Mouse (Mus musculus): ENCODE measurements around the gene Ryr2. TPM values are rescaled to one million over a fixed set of nuclear protein-coding genes. Genes with fewer than 3 reads are reported as not detected.

Gene Ryr2
- total RNA-seq, 2 experiments from 2014 or later, result 936 to 1,019 TPM

- intact Hi-C loops (cut with DNase I), result no loop called here
- no peak for DNase-seq (ENCODE audit: low spot score)
These were observed 63.8 kb downstream of the Ryr2 start for GRCm38 (mm10) chr13:12042891-12043491.

- no peak for DNase-seq (ENCODE audit: low spot score)
- intact Hi-C loops (cut with DNase I), result no loop called here
These were observed 66.8 kb downstream of the Ryr2 start for GRCm38 (mm10) chr13:12039967-12040366.

- intact Hi-C loops (cut with DNase I), result no loop called here
- no peak for DNase-seq (ENCODE audit: low spot score)
These were observed 68.1 kb downstream of the Ryr2 start for GRCm38 (mm10) chr13:12038676-12039075.

GRCm38 (mm10) chr13:12037241-12037640, 69.5 kb downstream of the Ryr2 start:
- DNase-seq (ENCODE audit: low spot score), result no peak
- intact Hi-C loops (cut with DNase I), result no loop called here

- intact Hi-C loops (cut with DNase I), result no loop called here
These were observed 69.9 kb downstream of the Ryr2 start for GRCm38 (mm10) chr13:12036834-12037233.

GRCm38 (mm10) chr13:12033914-12034313, 72.8 kb downstream of the Ryr2 start:
- no peak for DNase-seq (ENCODE audit: low spot score)
- intact Hi-C loops (cut with DNase I), result no loop called here

More at GRCm38 (mm10) chr13:12036834-12037233, 69.9 kb downstream of the Ryr2 start:
- DNase-seq (ENCODE audit: low spot score), result no peak

- intact Hi-C loops (cut with DNase I), result no loop called here
- no peak for DNase-seq (ENCODE audit: low spot score)
These were observed 73.5 kb downstream of the Ryr2 start for GRCm38 (mm10) chr13:12033272-12033671.

GRCm38 (mm10) chr13:12029841-12030240, 76.9 kb downstream of the Ryr2 start:
- no peak for DNase-seq (ENCODE audit: low spot score)
- intact Hi-C loops (cut with DNase I), result no loop called here

- intact Hi-C loops (cut with DNase I), result no loop called here
- DNase-seq (ENCODE audit: low spot score), result no peak
These were observed 77.4 kb downstream of the Ryr2 start for GRCm38 (mm10) chr13:12029326-12029725.

GRCm38 (mm10) chr13:12018046-12018445, 88.7 kb downstream of the Ryr2 start:
- intact Hi-C loops (cut with DNase I), result no loop called here
- DNase-seq (ENCODE audit: low spot score), result no peak

- intact Hi-C loops (cut with DNase I), result no loop called here
- DNase-seq (ENCODE audit: low spot score), result no peak
These were observed 92.8 kb downstream of the Ryr2 start for GRCm38 (mm10) chr13:12013986-12014385.

- intact Hi-C loops (cut with DNase I), result no loop called here
- no peak for DNase-seq (ENCODE audit: low spot score)
These were observed 97.6 kb downstream of the Ryr2 start for GRCm38 (mm10) chr13:12008995-12009689.

- intact Hi-C loops (cut with DNase I), result no loop called here
These were observed 99.2 kb downstream of the Ryr2 start for GRCm38 (mm10) chr13:12007579-12007978.

GRCm38 (mm10) chr13:12001891-12002294, 104.9 kb downstream of the Ryr2 start:
- intact Hi-C loops (cut with DNase I), result no loop called here
- DNase-seq (ENCODE audit: low spot score), result no peak

More at GRCm38 (mm10) chr13:12007579-12007978, 99.2 kb downstream of the Ryr2 start:
- no peak for DNase-seq (ENCODE audit: low spot score)

- intact Hi-C loops (cut with DNase I), result no loop called here
- DNase-seq (ENCODE audit: low spot score), result no peak
These were observed 106.9 kb downstream of the Ryr2 start for GRCm38 (mm10) chr13:11999851-12000250.

GRCm38 (mm10) chr13:11997366-11997765, 109.4 kb downstream of the Ryr2 start:
- intact Hi-C loops (cut with DNase I), result no loop called here
- DNase-seq (ENCODE audit: low spot score), result no peak

GRCm38 (mm10) chr13:11987556-11987955, 119.2 kb downstream of the Ryr2 start:
- DNase-seq (ENCODE audit: low spot score), result no peak
- intact Hi-C loops (cut with DNase I), result no loop called here

- no peak for DNase-seq (ENCODE audit: low spot score)
- intact Hi-C loops (cut with DNase I), result no loop called here
These were observed 121.7 kb downstream of the Ryr2 start for GRCm38 (mm10) chr13:11985056-11985455.

- no peak for DNase-seq (ENCODE audit: low spot score)
- intact Hi-C loops (cut with DNase I), result no loop called here
These were observed 127.7 kb downstream of the Ryr2 start for GRCm38 (mm10) chr13:11978997-11979396.

GRCm38 (mm10) chr13:11978359-11978758, 128.4 kb downstream of the Ryr2 start:
- DNase-seq (ENCODE audit: low spot score), result no peak
- intact Hi-C loops (cut with DNase I), result no loop called here

- no peak for DNase-seq (ENCODE audit: low spot score)
- intact Hi-C loops (cut with DNase I), result no loop called here
These were observed 129.1 kb downstream of the Ryr2 start for GRCm38 (mm10) chr13:11977606-11978005.

GRCm38 (mm10) chr13:11964391-11964790, 142.4 kb downstream of the Ryr2 start:
- intact Hi-C loops (cut with DNase I), result no loop called here
- no peak for DNase-seq (ENCODE audit: low spot score)

All from heart, postnatal 25 days (tissue).